Mouse (Mus musculus): ENCODE data around the gene Ilvbl.

- TF ChIP-seq CTCF (IDR thresholded peaks at IDR 0.05; ENCODE audit: borderline replicate concordance, insufficient read depth, low read length) = no peak
- no peak for TF ChIP-seq POLR2A (IDR thresholded peaks at IDR 0.05; ENCODE audit: low read depth, low read length)
Observed at GRCm38 (mm10) chr10:78585606-78586005, 11.5 kb downstream of the Ilvbl start.
